Mouse (Mus musculus): ENCODE results near the gene Fpr-rs4. TPM values are rescaled to one million over a fixed set of nuclear protein-coding genes. Genes with fewer than 3 reads are reported as not detected.
"Not testable (repeated sequence)": the region's sequence is repeated elsewhere in the genome, so short reads cannot be mapped to it uniquely, and the experiment has no call there.

Gene Fpr-rs4
- not detected in 2 replicates for polyA plus RNA-seq (2014; fragmentation: Nextera tagmentation; extraction: Ambion mirVana)

- no peak within 1 kb of the TSS for H3K9ac ChIP-seq (replicated peaks; ENCODE audit: low read length)
- no peak within 1 kb of the TSS for H3K4me2 ChIP-seq (ENCODE audit: low read depth, low read length)
- H3K4me3 ChIP-seq (ENCODE audit: low read depth, low read length) = no peak within 1 kb of the TSS
- WGBS = 64% methylated on average over 2 of the region's 2 CpGs
- no peaks in the 10 kb centered on the region for H3K36me3 ChIP-seq (replicated peaks; ENCODE audit: control insufficient read depth, insufficient read depth, low read depth, low read length)
- H3K9me3 ChIP-seq (replicated peaks; ENCODE audit: control insufficient read depth, low read length) = no peaks in the 10 kb centered on the region
- ATAC-seq (replicated peaks; ENCODE audit: insufficient number of reproducible peaks, low FRiP score, low TSS enrichment, low read depth) (no peak), DNase-seq (ENCODE audit: low spot score) (no peak)
- H3K4me1 ChIP-seq (ENCODE audit: control insufficient read depth, insufficient read depth, low read length) = no peaks in the 10 kb centered on the region
- H3K27me3 ChIP-seq (ENCODE audit: control insufficient read depth, insufficient read depth, low read length) = no peaks in the 10 kb centered on the region
- no peak within 1 kb of the TSS for H3K27ac ChIP-seq (replicated peaks; ENCODE audit: low read depth, low read length)
Measured at GRCm38 (mm10) chr17:18021433-18021832, at the start of gene Fpr-rs4. Gene Fpr-rs4, plus strand, starts transcription at chr17:18021733.

GRCm38 (mm10) chr17:17973443-17973842 is 48.1 kb upstream of the Fpr-rs4 start:
- Histone ChIP-seq H3K27me3 (ENCODE audit: control insufficient read depth, insufficient read depth, low read length) (no peaks in the 10 kb centered on the region), H3K9me3 (replicated peaks; ENCODE audit: control insufficient read depth, low read length) (no peaks in the 10 kb centered on the region; the same call in 1 of the 2 replicates), H3K36me3 (replicated peaks; ENCODE audit: control insufficient read depth, insufficient read depth, low read depth, low read length) (no peaks in the 10 kb centered on the region), H3K4me1 (ENCODE audit: control insufficient read depth, insufficient read depth, low read length) (no peaks in the 10 kb centered on the region), H3K27ac (replicated peaks; ENCODE audit: low read depth, low read length) (no peak overlapping the region), H3K9ac (replicated peaks; ENCODE audit: low read length) (no peak overlapping the region), H3K4me2 (ENCODE audit: low read depth, low read length) (no peak overlapping the region), H3K4me3 (ENCODE audit: low read depth, low read length) (no peak overlapping the region)
- ATAC-seq (replicated peaks; ENCODE audit: insufficient number of reproducible peaks, low FRiP score, low TSS enrichment, low read depth) (no peak), DNase-seq (ENCODE audit: low spot score) (peak; percentile 1)
- WGBS = 24% methylated on average over 1 of the region's 1 CpGs

- not testable (repeated sequence) for H3K36me3 ChIP-seq (replicated peaks; ENCODE audit: control insufficient read depth, insufficient read depth, low read depth, low read length); H3K4me3 ChIP-seq (ENCODE audit: low read depth, low read length); DNase-seq (ENCODE audit: low spot score); H3K27ac ChIP-seq (replicated peaks; ENCODE audit: low read depth, low read length); H3K9me3 ChIP-seq (replicated peaks; ENCODE audit: control insufficient read depth, low read length); H3K27me3 ChIP-seq (ENCODE audit: control insufficient read depth, insufficient read depth, low read length); ATAC-seq (replicated peaks; ENCODE audit: insufficient number of reproducible peaks, low FRiP score, low TSS enrichment, low read depth); H3K4me1 ChIP-seq (ENCODE audit: control insufficient read depth, insufficient read depth, low read length); H3K4me2 ChIP-seq (ENCODE audit: low read depth, low read length); H3K9ac ChIP-seq (replicated peaks; ENCODE audit: low read length)
- whole genome bisulfite sequencing = 82% methylated on average over 2 of the region's 2 CpGs
Measured at GRCm38 (mm10) chr17:17981232-17981631, 40.3 kb upstream of the Fpr-rs4 start.

GRCm38 (mm10) chr17:18004752-18005151 is 16.8 kb upstream of the Fpr-rs4 start:
- Histone ChIP-seq H3K4me2 (ENCODE audit: low read depth, low read length) (no peak overlapping the region), H3K27me3 (ENCODE audit: control insufficient read depth, insufficient read depth, low read length) (no peaks in the 10 kb centered on the region), H3K9ac (replicated peaks; ENCODE audit: low read length) (no peak overlapping the region), H3K4me3 (ENCODE audit: low read depth, low read length) (no peak overlapping the region), H3K27ac (replicated peaks; ENCODE audit: low read depth, low read length) (no peak overlapping the region), H3K9me3 (replicated peaks; ENCODE audit: control insufficient read depth, low read length) (no peaks in the 10 kb centered on the region), H3K4me1 (ENCODE audit: control insufficient read depth, insufficient read depth, low read length) (no peaks in the 10 kb centered on the region), H3K36me3 (replicated peaks; ENCODE audit: control insufficient read depth, insufficient read depth, low read depth, low read length) (no peaks in the 10 kb centered on the region)
- no peak for ATAC-seq (replicated peaks; ENCODE audit: insufficient number of reproducible peaks, low FRiP score, low TSS enrichment, low read depth)
- 95% methylated on average over 1 of the region's 1 CpGs for WGBS
- no peak for DNase-seq (ENCODE audit: low spot score)

- no peaks in the 10 kb centered on the region for H3K9me3 ChIP-seq (replicated peaks; ENCODE audit: control insufficient read depth, low read length)
- H3K4me3 ChIP-seq (ENCODE audit: low read depth, low read length) = no peak within 1 kb of the TSS
- H3K4me1 ChIP-seq (ENCODE audit: control insufficient read depth, insufficient read depth, low read length) = no peaks in the 10 kb centered on the region
- H3K36me3 ChIP-seq (replicated peaks; ENCODE audit: control insufficient read depth, insufficient read depth, low read depth, low read length) = no peaks in the 10 kb centered on the region
- H3K4me2 ChIP-seq (ENCODE audit: low read depth, low read length) = no peak within 1 kb of the TSS
- 60% methylated on average over 2 of the region's 2 CpGs for WGBS
- no peaks in the 10 kb centered on the region for H3K27me3 ChIP-seq (ENCODE audit: control insufficient read depth, insufficient read depth, low read length)
- H3K27ac ChIP-seq (replicated peaks; ENCODE audit: low read depth, low read length) = no peak within 1 kb of the TSS
- no peak within 1 kb of the TSS for H3K9ac ChIP-seq (replicated peaks; ENCODE audit: low read length)
- DNase-seq (ENCODE audit: low spot score) (no peak), ATAC-seq (replicated peaks; ENCODE audit: insufficient number of reproducible peaks, low FRiP score, low TSS enrichment, low read depth) (no peak)
Measured at GRCm38 (mm10) chr17:18049124-18049523, 27.6 kb downstream of the Fpr-rs4 start, which contains the start of gene Vmn2r124. Gene Vmn2r124, plus strand, starts transcription at chr17:18049424.

Other genes with a start within 250 kb of the Fpr-rs4 start
- 13.7 and 18.5 TPM in 2 replicates for gene Spaca6, start 194.6 kb upstream of the Fpr-rs4 start, polyA plus RNA-seq (2014; fragmentation: Nextera tagmentation; extraction: Ambion mirVana)
- gene Has1, start 166.5 kb upstream of the Fpr-rs4 start, polyA plus RNA-seq (2014; fragmentation: Nextera tagmentation; extraction: Ambion mirVana) = 0.70 and 0.74 TPM in 2 replicates
- 0.15 TPM in 1 of 2 replicates, not detected in the other for gene Fpr1, start 137.8 kb upstream of the Fpr-rs4 start, polyA plus RNA-seq (2014; fragmentation: Nextera tagmentation; extraction: Ambion mirVana)
- not detected in 2 replicates for gene Fpr2, start 133.9 kb upstream of the Fpr-rs4 start, polyA plus RNA-seq (2014; fragmentation: Nextera tagmentation; extraction: Ambion mirVana)
- not detected in 2 replicates for gene Fpr3, start 133.9 kb upstream of the Fpr-rs4 start, polyA plus RNA-seq (2014; fragmentation: Nextera tagmentation; extraction: Ambion mirVana)
- gene Vmn2r124, start 27.7 kb downstream of the Fpr-rs4 start, polyA plus RNA-seq (2014; fragmentation: Nextera tagmentation; extraction: Ambion mirVana) = not detected in 2 replicates
- gene Vmn2r91, start 63.3 kb downstream of the Fpr-rs4 start, polyA plus RNA-seq (2014; fragmentation: Nextera tagmentation; extraction: Ambion mirVana) = not detected in 2 replicates
- gene Vmn2r92, start 130.2 kb downstream of the Fpr-rs4 start, polyA plus RNA-seq (2014; fragmentation: Nextera tagmentation; extraction: Ambion mirVana) = not detected in 2 replicates